In genomic region chr7:36699001-36699987, GRCm38 (mm10) we compare ENCODE assay signal across 8 mouse cellular contexts. TPM values are rescaled to one million over a fixed set of nuclear protein-coding genes. Genes with fewer than 3 reads are reported as not detected.
A peak's percentile ranks its signal among the peaks of the same experiment; 100 is the strongest.
DNase-seq lines count a peak whose midpoint lies in the region; ATAC-seq and TF ChIP-seq lines count a peak whose summit lies in the region.

No protein-coding gene starts in this region.

- H3K4me1 ChIP-seq in lung, embryonic 14.5 days (ENCODE audit: insufficient read depth) = no peaks in the 10 kb centered on the region; the same call in none of the 2 replicates
- peaks cover 34% of the 10 kb centered on the region for H3K4me1 ChIP-seq in forebrain, embryonic 12.5 days
- H3K4me1 ChIP-seq in liver, embryonic 12.5 days = peaks cover 12% of the 10 kb centered on the region; the same call in 1 of the 2 replicates
- H3K4me1 ChIP-seq in stomach, embryonic 15.5 days = peaks cover 8% of the 10 kb centered on the region

- H3K9me3 ChIP-seq in lung, embryonic 14.5 days (ENCODE audit: low read depth, low read length) = no peaks in the 10 kb centered on the region
- no peaks in the 10 kb centered on the region for H3K9me3 ChIP-seq in forebrain, embryonic 12.5 days
- no peaks in the 10 kb centered on the region for H3K9me3 ChIP-seq in liver, embryonic 12.5 days (replicated peaks)
- H3K9me3 ChIP-seq in stomach, embryonic 15.5 days = no peaks in the 10 kb centered on the region

- H3K27ac ChIP-seq in lung, embryonic 14.5 days (ENCODE audit: low read depth) = no peak overlapping the region
- H3K27ac ChIP-seq in forebrain, embryonic 12.5 days = no peak overlapping the region
- no peak overlapping the region for H3K27ac ChIP-seq in liver, embryonic 12.5 days
- H3K27ac ChIP-seq in stomach, embryonic 15.5 days = no peak overlapping the region

- TF ChIP-seq CTCF in lung, embryonic 14.5 days (IDR thresholded peaks at IDR 0.05; ENCODE audit: low read depth) = no peak

- no peak for ATAC-seq in lung, embryonic 14.5 days (ENCODE audit: insufficient read depth)
- ATAC-seq in forebrain, embryonic 12.5 days (ENCODE audit: low FRiP score) = no peak
- ATAC-seq in liver, embryonic 12.5 days = no peak
- no peak for ATAC-seq in stomach, embryonic 15.5 days (ENCODE audit: insufficient read depth, low FRiP score, low read depth)

- WGBS in lung, embryonic 14.5 days = 10% methylated on average over 18 of the region's 18 CpGs
- 10% methylated on average over 18 of the region's 18 CpGs for WGBS in forebrain, embryonic 12.5 days
- WGBS in liver, embryonic 12.5 days (ENCODE audit: insufficient replicate concordance) = 14% methylated on average over 18 of the region's 18 CpGs
- WGBS in stomach, embryonic 15.5 days = 10% methylated on average over 18 of the region's 18 CpGs

- peak overlapping the region; percentile 96 for H3K4me2 ChIP-seq in lung, embryonic 14.5 days
- peak overlapping the region; percentile 99 for H3K4me2 ChIP-seq in forebrain, embryonic 12.5 days
- peak overlapping the region; percentile 74 for H3K4me2 ChIP-seq in liver, embryonic 12.5 days
- peak overlapping the region; percentile 98 for H3K4me2 ChIP-seq in stomach, embryonic 15.5 days

- H3K36me3 ChIP-seq in lung, embryonic 14.5 days (ENCODE audit: insufficient read depth) = peaks cover 9% of the 10 kb centered on the region; the same call in 1 of the 2 replicates
- peaks cover 3% of the 10 kb centered on the region; the same call in 1 of the 2 replicates for H3K36me3 ChIP-seq in forebrain, embryonic 12.5 days (replicated peaks)
- H3K36me3 ChIP-seq in liver, embryonic 12.5 days = no peaks in the 10 kb centered on the region
- no peaks in the 10 kb centered on the region for H3K36me3 ChIP-seq in stomach, embryonic 15.5 days

- H3K27me3 ChIP-seq in lung, embryonic 14.5 days (ENCODE audit: insufficient read depth, low read length) = peaks cover 16% of the 10 kb centered on the region
- H3K27me3 ChIP-seq in forebrain, embryonic 12.5 days = peaks cover 24% of the 10 kb centered on the region
- H3K27me3 ChIP-seq in liver, embryonic 12.5 days (replicated peaks) = peaks cover 74% of the 10 kb centered on the region
- peaks cover 10% of the 10 kb centered on the region for H3K27me3 ChIP-seq in stomach, embryonic 15.5 days (replicated peaks)

- peak overlapping the region; percentile 81; the same call in 1 of the 2 replicates for H3K9ac ChIP-seq in lung, embryonic 14.5 days
- peak overlapping the region; percentile 82 for H3K9ac ChIP-seq in forebrain, embryonic 12.5 days
- H3K9ac ChIP-seq in liver, embryonic 12.5 days = no peak overlapping the region
- peak overlapping the region; percentile 67; the same call in 1 of the 2 replicates for H3K9ac ChIP-seq in stomach, embryonic 15.5 days

- peak; percentile 75 for DNase-seq in lung, embryonic 14.5 days
- DNase-seq in lung, postnatal 25 days (ENCODE audit: low spot score) = no peak
- DNase-seq in layer of hippocampus, adult 9-10 months (ENCODE audit: low spot score) = no peak
- DNase-seq in urinary bladder, postnatal 36 days (ENCODE audit: low spot score in 2 of 2) = no peak
- no peak for DNase-seq in thymus, postnatal 14 days

- H3K4me3 ChIP-seq in lung, embryonic 14.5 days (ENCODE audit: low read depth, low read length) = peak overlapping the region; percentile 75
- peak overlapping the region; percentile 74 for H3K4me3 ChIP-seq in forebrain, embryonic 12.5 days (replicated peaks)
- H3K4me3 ChIP-seq in liver, embryonic 12.5 days = peak overlapping the region; percentile 61
- peak overlapping the region; percentile 78 for H3K4me3 ChIP-seq in stomach, embryonic 15.5 days (replicated peaks)

RNA-seq across cellular contexts. Expression of gene Tshz3, which starts 1.4 kb away (rescaled TPM):
- polyA plus RNA-seq in lung, embryonic 14.5 days (2014; fragmentation: Nextera tagmentation; extraction: Ambion mirVana) = 21.1 and 23.3 TPM in 2 replicates
- polyA plus RNA-seq in forebrain, embryonic 12.5 days (2016; fragmentation: Nextera tagmentation; extraction: Ambion mirVana) = 9.9 and 12.6 TPM in 2 replicates
- polyA plus RNA-seq in liver, embryonic 12.5 days (2016; fragmentation: Nextera tagmentation; extraction: Ambion mirVana) = 1.2 and 1.5 TPM in 2 replicates
- polyA plus RNA-seq in stomach, embryonic 15.5 days (2015; fragmentation: Nextera tagmentation; extraction: Ambion mirVana) = 14.3 and 16.2 TPM in 2 replicates
